Mouse (Mus musculus): Measurements from ENCODE around the gene Scaf1.
"Not testable (repeated sequence)": the region's sequence is repeated elsewhere in the genome, so short reads cannot be mapped to it uniquely, and the experiment has no call there.

Gene Scaf1

DNA sequence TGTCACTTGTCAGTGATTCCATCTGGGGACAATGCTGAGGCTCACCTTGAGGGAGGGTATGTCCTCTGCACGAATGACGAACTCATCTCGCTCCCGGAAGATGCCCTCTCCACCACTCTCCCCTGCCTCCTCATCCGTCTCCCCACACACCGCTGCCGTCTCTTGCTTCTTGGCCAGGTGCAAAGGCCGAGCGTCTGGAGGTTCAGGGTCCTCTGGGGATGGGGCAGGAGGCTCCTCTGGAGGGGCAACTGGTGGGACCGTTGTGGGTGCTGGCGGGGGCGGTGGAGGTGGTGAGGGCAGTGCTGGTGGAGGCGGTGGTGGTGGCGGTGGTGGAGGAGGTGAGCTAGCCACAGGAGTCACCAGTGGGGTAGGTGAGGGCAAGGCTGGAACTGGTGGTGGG, 27.1 kb upstream of the Scaf1 start:
- no peak for DNase-seq

- DNase-seq = no peak
These were observed 24.7 kb upstream of the Scaf1 start for GRCm38 (mm10) chr7:45040851-45041250.

- no peak for DNase-seq
These were observed 22.2 kb upstream of the Scaf1 start for GRCm38 (mm10) chr7:45038411-45038810.

DNA sequence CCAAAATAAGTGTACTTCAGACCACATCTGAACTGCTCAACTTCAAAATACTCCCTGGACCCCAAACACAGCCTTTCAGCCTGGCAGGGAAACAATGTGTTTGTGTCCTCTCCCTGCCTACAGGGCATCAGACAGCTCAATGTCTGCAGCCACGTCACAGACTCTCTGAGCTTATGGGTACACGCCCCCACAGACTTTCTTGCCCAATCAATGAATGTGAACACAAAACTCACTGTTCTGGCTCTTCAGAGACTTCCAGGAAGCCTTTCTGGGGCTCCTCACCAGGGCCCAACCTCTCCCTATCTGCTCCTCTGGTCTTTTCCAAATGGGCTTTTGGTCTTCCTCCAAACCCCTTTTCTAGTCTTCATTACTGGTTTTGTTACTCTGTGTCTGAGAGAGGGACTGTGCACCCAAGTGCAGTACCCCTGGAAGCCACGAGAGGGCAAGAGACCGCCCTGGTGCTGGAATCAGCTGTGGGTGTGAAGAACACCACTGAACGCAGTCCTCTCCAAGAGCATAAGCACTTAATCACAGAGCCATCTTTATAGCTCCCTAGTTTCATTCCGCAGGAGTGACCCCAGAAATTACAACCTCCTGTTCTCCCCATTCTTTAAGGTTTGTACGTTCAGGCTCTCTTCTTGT, 21.7 kb upstream of the Scaf1 start:
- DNase-seq = peak; percentile 78 to 82

DNA sequence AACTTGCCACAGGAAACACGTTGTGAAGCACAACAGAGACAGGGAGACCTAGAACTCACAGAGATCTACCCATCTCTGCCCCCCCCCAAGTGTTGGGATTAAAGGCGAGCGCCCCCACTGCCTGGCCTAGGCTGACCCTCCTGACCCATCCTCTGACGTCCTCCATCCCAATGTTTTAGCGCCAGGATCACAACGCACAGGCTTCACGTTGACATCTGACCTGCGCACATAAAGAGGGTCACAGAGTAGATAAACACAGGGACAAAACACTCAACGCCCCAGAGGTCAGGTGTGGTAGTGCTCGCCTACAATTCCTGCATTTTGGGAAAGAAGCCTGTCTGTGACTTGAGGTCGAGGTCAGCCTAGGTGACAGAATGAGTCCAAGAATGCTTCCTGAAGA, 20.5 kb upstream of the Scaf1 start:
- DNase-seq = no peak

GRCm38 (mm10) chr7:45035631-45036030, 19.5 kb upstream of the Scaf1 start:
- no peak for DNase-seq

DNA sequence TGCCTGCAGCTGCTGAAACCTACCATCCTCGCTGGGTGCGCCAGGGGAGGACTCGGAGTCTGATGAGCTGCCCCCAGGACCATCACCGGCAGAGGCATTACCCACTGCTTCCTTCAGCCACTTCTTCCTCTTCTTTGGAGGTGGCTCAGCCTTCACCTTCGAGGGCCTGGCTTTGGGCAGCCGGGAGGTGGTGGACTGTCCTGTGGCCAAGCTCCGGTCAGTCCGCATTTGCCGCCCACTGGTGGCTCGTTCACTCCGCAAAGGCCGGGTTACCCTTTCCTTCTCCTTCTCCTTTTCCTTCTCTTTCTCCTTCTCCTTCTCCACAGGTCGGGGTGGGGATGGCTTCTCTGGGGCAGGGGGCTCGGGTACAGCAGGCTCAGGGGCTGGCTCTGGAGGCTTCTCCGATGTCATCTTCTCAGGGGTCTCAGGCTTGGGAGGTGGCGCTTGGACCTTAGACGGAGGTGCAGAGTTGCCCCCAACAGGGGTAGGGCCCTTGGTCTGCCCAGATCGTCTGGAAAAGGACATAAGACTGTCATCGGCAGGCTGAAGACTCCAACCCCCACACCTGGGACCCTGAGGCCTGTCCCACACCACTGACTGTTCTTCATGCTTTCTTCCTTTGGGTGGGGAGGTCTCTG, 17.7 kb upstream of the Scaf1 start:
- DNase-seq = no peak

- DNase-seq = no peak
These were observed 14.7 kb upstream of the Scaf1 start for GRCm38 (mm10) chr7:45030857-45031256.

DNA sequence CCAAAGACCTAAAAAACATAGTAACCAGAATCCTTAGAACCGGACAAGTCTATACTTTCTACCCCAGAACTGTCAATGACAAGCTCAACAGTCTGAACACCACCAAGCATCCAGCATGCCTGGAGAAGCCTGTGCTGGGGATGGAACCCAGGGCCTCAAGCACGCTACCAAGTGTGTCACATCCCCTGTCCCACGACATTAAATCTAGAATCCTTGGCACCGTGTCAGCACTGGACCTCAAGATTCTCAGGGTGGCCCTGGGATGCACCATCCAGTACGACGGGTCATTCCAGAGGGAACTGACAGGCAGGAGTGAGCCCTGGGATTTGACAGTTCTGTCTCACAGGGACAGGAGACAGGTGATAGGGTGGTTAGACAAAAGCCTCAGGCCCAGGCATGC, 13.8 kb upstream of the Scaf1 start:
- no peak for DNase-seq

DNA sequence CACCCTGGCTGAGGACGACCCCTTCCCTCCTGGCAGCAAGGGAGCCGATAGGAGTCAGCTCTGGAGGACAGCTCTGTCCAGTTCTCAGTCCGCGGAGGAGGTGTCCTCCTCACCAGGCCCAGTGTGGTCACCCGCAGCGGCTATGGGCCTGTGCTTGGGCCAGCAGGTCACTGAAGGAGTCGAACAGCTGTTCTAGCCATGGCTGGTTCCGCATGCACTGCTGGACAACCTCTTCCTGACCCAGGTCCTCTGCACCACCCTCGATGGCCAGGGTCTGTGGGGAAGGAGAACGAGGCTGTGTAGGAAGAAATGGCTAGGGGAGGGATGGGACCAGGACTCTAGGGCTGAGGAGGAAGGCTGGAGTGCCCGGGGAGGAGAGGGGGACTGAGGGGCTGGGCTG, 12.2 kb upstream of the Scaf1 start:
- no peak for DNase-seq

DNA sequence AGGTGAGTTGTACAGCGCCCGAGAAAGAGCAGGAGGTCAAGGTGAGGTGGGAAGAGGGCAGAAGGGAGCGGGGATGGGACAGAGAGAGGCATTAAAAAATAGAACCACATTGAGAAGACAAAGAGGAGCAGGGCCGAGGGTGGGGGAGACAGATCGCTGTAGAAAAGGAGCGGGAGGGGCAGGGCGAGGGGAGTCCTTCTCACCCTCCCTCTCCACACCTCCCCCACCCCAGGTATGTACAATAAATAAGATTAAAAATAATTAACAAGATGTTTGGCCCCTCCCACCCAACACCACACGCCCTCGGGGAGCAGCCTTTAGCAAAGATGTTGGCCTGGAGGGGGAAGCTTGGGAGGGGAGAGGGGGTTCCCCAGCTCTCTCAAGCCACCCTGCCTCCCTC, 11.6 kb upstream of the Scaf1 start:
- DNase-seq = no peak

DNA sequence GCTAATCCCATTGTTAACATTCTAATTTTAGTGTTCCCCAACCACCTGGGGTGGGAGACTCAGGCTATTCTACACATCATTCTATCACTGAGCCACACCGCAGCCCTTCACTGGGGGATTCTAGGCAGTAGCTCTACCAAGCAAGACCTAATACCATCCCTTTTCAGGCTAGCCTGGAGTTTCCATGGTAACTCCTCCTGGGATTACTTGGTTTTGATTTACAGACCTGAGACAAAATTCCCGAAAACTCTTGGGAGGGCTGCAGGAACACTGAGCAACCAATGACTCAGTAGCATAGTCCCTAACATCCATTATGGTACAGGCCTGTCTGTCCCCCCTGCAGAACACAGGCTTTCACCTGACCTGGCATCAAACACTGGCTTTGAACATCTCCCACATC, 10.1 kb upstream of the Scaf1 start:
- DNase-seq = no peak

- DNase-seq = no peak
These were observed 9.5 kb upstream of the Scaf1 start for GRCm38 (mm10) chr7:45025601-45026220.

DNA sequence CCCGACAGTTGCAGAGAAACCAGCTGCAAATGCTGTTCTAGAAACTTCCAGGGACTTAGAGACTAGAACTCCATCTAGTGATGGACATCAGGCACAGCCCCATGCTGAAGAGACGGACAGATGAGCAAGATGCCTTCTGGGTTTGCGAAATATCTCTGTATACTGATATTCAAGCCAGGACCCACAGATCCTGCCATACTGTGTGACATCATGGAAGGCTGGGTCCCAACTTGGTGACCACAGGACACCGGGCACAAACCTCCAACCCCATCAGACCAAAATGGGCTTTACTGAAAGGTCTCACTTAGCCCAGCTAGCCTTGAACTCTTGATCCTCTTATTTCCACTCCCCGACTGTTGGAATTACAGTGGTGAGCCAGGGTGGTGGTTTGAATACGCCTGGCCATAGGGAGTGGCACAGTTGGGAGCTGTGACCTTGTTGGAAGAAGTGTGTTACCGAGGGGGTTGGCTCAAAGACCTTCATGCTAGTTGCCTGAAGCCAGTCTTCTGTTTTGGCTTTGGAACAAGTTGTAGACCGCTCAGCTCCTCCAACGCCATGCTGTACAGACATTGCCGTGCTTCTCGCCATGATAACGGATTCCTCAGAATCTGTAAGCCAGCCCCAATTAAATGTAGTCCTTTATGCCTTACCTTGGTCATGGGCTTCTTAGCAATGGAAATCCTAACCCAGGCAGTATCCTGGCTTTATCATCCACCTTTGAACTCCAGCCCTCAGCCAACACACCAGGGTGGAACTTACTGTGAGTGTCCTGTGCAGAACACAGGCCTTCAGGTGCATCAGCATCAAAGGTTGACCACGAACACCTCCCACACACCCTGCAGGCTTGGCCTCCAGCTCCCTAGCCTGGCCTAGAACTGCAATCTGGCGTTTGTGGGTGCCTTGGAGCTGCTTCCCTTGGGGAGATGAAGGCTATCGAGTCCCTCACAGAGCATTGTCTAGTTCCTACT, 8.4 kb upstream of the Scaf1 start:
- no peak for DNase-seq

- not testable (repeated sequence) for DNase-seq
These were observed 7.5 kb upstream of the Scaf1 start for GRCm38 (mm10) chr7:45023711-45024110.

- no peak for DNase-seq
These were observed 4.1 kb upstream of the Scaf1 start for GRCm38 (mm10) chr7:45020225-45020624.

DNA sequence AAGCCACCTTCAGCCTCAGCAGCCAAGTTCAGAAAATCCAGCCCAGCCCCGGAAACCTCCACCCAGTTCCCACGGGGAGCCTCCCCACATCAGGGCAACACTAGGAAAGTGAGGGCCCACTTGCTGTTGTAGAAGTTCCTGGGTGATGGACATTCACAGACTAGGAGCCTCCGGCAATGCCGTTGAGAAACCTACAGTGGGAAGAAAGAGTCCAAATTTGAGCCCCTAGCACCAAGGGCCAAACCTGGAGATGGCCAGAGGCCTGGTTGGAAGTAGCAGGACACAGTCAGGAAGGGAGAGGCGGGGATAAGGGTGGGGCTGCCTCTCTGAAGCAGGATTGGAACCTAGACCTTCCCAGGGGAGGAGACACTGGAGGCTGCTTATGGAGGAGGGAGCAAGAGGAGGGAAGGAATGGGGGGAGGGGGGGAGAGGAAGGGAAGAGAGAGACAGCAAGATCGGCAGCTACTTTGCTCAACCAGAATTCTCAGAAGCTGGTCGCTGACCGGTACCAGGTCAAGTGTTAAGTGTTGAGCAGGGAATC, 2.9 kb upstream of the Scaf1 start:
- DNase-seq = no peak

DNA sequence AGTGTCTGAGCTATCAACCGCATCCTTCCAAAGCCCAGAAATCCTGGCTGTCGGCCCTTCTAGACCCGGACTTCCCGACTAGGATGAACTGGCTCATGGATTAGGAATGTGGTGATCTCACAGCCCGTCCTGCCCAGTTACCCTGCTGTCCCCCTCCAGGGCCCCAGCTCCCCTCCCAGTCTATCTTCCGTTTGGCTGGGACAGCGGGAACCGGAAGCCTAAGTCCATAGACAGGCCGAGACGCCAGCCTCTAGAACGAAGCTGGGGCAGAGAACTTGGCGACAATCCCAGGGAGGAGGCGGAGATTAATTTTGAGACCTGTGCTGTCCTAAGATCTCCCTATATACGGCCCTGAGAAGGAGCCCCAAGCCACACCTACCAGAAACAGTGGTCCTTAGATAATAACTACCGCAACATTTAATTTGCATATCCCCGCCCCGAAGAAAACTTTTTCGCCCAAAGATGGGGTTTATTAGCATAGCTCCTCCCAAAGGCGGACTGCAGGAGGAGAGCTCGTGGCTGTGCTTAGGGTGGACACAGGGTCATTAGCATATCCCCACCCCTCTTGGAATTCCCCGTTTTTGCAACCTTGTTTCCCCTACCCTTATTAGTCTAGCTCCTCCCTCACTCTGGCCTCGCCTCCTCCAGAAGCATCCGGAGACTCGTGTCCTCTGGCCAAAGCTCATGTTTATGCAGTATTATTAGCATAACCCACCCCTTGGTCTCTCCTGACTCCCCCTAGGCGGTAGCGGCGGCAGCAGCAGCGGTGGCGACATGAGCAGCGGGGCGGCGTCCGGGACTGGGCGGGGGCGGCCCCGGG, 1.3 kb upstream of the Scaf1 start, which contains the start of gene Rras:
Gene Rras, plus strand, starts transcription at position 720 of the 820 bp plus-strand sequence.
- DNase-seq = peak; percentile 85

- DNase-seq = no peak
These were observed 598 bp upstream of the Scaf1 start for GRCm38 (mm10) chr7:45016761-45017160.

GRCm38 (mm10) chr7:45015344-45015956, 713 bp downstream of the Scaf1 start:
- no peak for DNase-seq

DNA sequence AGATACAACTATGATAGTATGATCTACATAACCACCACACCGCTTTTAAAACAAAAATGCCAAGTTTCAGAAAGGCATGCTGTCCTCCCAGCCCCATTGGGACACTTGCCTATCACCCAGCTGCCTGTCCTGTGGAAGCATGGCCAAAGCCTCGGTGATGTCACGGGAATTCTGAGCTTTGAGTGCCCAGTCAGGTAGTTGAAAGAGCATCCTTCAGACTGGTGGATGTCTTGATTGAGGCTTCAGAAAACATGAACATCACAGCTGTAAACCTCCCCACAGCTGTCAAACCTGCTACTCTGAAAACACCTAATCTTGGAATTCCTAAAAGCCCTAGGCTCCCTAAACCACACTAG, 2.1 kb downstream of the Scaf1 start:
- DNase-seq = peak in 1 of 2 experiments; percentile 4
